Mouse (Mus musculus) megakaryocyte progenitor cell, adult 5-6 weeks (primary cell): ENCODE results near the gene Tnks2. TPM values are rescaled to one million over a fixed set of nuclear protein-coding genes. Genes with fewer than 3 reads are reported as not detected.

Source experiments
- ATAC-seq: replicated peaks from 2 replicates; pipeline ENCODE4 v1.8.0; 2016; ENCODE audit warnings: mild to moderate bottlenecking, moderate TSS enrichment, inconsistent platforms; ENCODE audit not compliant: poor library complexity
- total RNA-seq, 2 experiments: library from RNA; stranded (forward) in 1 of 2; stranded (reverse) in 1 of 2; fragments of 157-497, 149-512 nt in 1 of 2; fragments of 200-1000 nt in 1 of 2; gene quantifications; 2 replicates each; pipeline versions ENCODE4 v1.2.3 to v1.2.4; 2015 to 2017

The Tnks2 gene
- total RNA-seq, 2 experiments from 2014 or later, result 54.4 to 63.1 TPM

DNA sequence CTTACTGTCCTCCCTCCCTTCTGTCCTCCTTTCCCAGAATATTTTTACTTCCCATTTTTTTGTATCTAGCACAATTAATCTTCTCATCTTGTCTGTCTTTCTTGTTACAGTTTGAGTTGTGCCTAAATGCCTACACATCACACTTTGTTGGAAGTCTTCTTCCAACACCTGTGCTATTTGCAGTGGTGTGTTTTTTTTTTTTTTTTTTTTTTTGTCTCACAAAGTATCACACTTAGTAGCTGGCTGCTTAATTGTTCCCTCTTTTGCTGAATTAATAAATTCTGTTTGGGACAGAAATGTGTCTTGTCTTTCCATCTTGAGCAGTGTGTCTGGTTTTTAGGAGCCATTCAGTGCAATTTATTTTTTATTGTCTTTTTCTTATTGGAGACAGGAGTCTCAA is 95.8 kb downstream of the Tnks2 start:
- no peak for ATAC-seq

DNA sequence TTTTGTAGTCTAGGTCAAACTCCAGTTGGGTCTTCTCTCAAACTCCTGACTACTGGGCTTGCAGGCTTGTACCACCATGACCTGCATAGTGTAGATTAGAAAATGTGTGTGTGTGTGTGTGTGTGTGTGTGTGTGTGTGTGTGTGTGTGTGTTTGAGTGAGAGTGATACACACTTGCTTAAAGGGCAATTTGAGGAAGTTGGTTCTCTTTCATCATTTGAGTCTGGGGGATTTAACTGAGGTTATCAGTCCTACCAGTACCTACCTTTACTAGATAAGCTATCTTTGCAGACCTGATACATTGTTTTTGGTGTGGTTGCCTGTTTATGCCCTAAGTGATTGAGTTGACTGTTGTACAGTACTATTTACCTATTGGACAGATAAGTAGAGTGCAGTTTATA is 98.1 kb downstream of the Tnks2 start:
- peak; percentile 56 for ATAC-seq

DNA sequence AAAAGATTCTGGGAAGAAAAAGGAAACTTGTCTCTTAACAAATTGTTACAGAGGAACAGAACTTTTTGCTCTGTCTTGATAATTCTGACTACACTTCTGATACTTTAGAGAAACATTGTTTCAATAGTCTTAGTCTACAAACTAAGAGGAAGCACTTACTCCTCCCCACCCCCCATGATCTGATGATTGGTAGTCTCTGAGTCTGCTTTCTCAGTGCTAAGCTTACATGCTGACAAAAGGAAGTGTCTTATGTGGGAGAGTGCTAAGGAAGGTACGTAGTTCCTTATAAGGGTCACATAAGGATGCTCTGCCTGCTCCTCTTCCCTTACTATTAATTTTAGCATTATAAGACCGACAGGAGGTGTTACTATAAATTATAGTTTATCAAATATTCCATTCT is 98.6 kb downstream of the Tnks2 start:
- peak; percentile 66 for ATAC-seq

DNA sequence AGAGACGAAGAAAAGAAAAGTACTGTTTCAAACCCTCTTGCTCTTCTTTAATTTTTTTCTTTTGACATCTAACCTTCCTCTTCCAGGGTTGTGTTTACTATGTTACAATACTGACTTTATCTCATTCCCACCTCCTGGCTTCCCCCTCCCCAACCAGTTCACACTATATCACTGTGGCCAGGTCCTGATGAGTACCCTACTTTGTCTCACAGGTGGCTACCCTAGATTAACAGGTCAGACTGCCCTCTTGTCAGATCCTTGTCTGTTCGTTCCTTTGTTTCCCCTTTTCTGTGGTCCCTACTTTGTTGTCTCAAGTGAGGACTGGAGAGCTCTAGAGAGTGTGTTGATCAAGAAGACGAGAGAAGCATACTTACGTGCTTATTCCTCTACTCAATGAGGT is 102.3 kb downstream of the Tnks2 start:
- no peak for ATAC-seq

GRCm38 (mm10) chr19:36938008-36938407 is 104.0 kb downstream of the Tnks2 start:
- ATAC-seq, result no peak

DNA sequence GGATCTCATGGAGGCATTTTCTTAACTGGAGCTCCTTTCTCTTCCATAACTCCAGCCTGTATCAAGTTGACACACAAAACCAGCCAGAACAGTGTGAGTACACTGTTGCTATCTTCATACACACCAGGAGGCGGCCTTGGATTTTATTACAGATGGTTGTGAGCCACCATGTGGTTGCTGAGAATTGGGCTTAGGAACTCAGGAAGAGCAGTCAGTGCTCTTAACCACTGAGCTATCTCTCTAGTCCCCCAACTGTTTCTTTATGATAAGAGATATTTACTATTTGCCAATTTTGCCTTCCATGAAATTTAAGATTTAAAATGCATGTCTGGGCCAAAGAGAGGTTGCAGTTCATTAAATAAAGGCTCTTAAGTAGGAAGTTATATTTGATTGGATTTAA is 106.0 kb downstream of the Tnks2 start:
- peak; percentile 88 for ATAC-seq

Other genes with a start within 250 kb of the Tnks2 start
- gene Ppp1r3c, start 97.6 kb upstream of the Tnks2 start, total RNA-seq (2015), result not detected in 2 replicates
- not detected in 2 replicates for gene Ppp1r3c, start 97.6 kb upstream of the Tnks2 start, total RNA-seq (2017)
- gene Fgfbp3, start 85.4 kb downstream of the Tnks2 start, total RNA-seq (2015), result 2.0 and 3.6 TPM in 2 replicates
- 0.58 and 2.0 TPM in 2 replicates for gene Fgfbp3, start 85.4 kb downstream of the Tnks2 start, total RNA-seq (2017)
- gene Btaf1, start 91.8 kb downstream of the Tnks2 start, total RNA-seq (2015), result 39.9 and 45.4 TPM in 2 replicates
- 51.6 and 71.5 TPM in 2 replicates for gene Btaf1, start 91.8 kb downstream of the Tnks2 start, total RNA-seq (2017)